Mouse (Mus musculus) heart, embryonic 16.5 days (tissue): ENCODE results near the gene Il27ra. TPM values are rescaled to one million over a fixed set of nuclear protein-coding genes. Genes with fewer than 3 reads are reported as not detected.
"Not testable (repeated sequence)": the region's sequence is repeated elsewhere in the genome, so short reads cannot be mapped to it uniquely, and the experiment has no call there.

Experiments used
- ATAC-seq: fragments of 200-750 bp; cut with Nextera tagmentation; replicated peaks from 2 replicates; pipeline ENCODE4 v1.8.0; 2017; ENCODE audit warnings: moderate number of reproducible peaks; ENCODE audit not compliant: insufficient read depth, low FRiP score; ENCODE audit errors: extremely low read depth
- H3K27ac ChIP-seq: fragments of 300-500 bp; sonication (generic); 2 replicates; pipeline ENCODE4 v1.5.1; 2014; ENCODE audit warnings: mild to moderate bottlenecking, low read length, control low read depth, moderate library complexity
- H3K27me3 ChIP-seq: fragments of 300-500 bp; sonication (generic); 2 replicates; pipeline ENCODE4 v1.6.1; 2014; ENCODE audit warnings: low read length, mixed read lengths; ENCODE audit not compliant: control insufficient read depth, insufficient read depth
- H3K36me3 ChIP-seq: fragments of 300-500 bp; sonication (generic); 2 replicates; pipeline ENCODE4 v1.6.1; 2014; ENCODE audit not compliant: control insufficient read depth, insufficient read depth
- H3K4me1 ChIP-seq: fragments of 300-500 bp; sonication (generic); 2 replicates; pipeline ENCODE4 v1.6.1; 2014; ENCODE audit warnings: low read length, mixed read lengths; ENCODE audit not compliant: control insufficient read depth, insufficient read depth
- H3K4me2 ChIP-seq: fragments of 300-500 bp; sonication (generic); 2 replicates; pipeline ENCODE4 v1.6.1; 2014; ENCODE audit warnings: low read depth, mild to moderate bottlenecking, control low read depth, low read length
- H3K4me3 ChIP-seq: fragments of 300-500 bp; sonication (generic); 2 replicates; pipeline ENCODE4 v1.5.1; 2014; ENCODE audit warnings: mild to moderate bottlenecking, control low read depth, low read length
- H3K9ac ChIP-seq: fragments of 300-500 bp; sonication (generic); 2 replicates; pipeline ENCODE4 v1.6.1; 2014; ENCODE audit warnings: low read length, control low read depth
- H3K9me3 ChIP-seq: fragments of 300-500 bp; sonication (generic); replicated peaks from 2 replicates; pipeline ENCODE4 v1.6.1; 2016; ENCODE audit warnings: low read length; ENCODE audit not compliant: control insufficient read depth
- WGBS: fragments of 180-500 bp; shearing (Covaris S2); extraction: QIAGEN DNeasy Blood & Tissue Kit; methylation state at CpG from one replicate; pipeline ENCODE4 v1.1.7; 2014; 5-methylcytosine and 5-hydroxymethylcytosine counted together
- polyA plus RNA-seq: library from polyadenylated mRNA; unstranded; fragments of >200 nt; fragmentation: Nextera tagmentation; extraction: Ambion mirVana; gene quantifications from 2 replicates; pipeline ENCODE4 v1.2.1, GENCODE M21; 2015

The Il27ra gene
- polyA plus RNA-seq, 1 experiment from 2014 or later, result 6.5 TPM

- H3K27me3 ChIP-seq, H3K9me3 ChIP-seq, H3K4me3 ChIP-seq, ATAC-seq, H3K36me3 ChIP-seq, H3K4me2 ChIP-seq, H3K9ac ChIP-seq, H3K27ac ChIP-seq: not testable (repeated sequence)
- peaks cover 21% of the 10 kb centered on the region for H3K4me1 ChIP-seq
- WGBS, result 93% methylated on average over 7 of the region's 7 CpGs
Measured at GRCm38 (mm10) chr8:84005502-84005901, 36.9 kb downstream of the Il27ra start.

GRCm38 (mm10) chr8:84004533-84005201 is 37.7 kb downstream of the Il27ra start:
- peak overlapping the region; percentile 56 for H3K4me3 ChIP-seq
- H3K4me2 ChIP-seq, result peak overlapping the region; percentile 74
- ATAC-seq, result peak; percentile 85
- H3K36me3 ChIP-seq, result peaks cover 11% of the 10 kb centered on the region
- WGBS, result under 1% methylated on average over 30 of the region's 30 CpGs
- peaks cover 17% of the 10 kb centered on the region for H3K4me1 ChIP-seq
- H3K9me3 ChIP-seq, result no peaks in the 10 kb centered on the region
- H3K9ac ChIP-seq, result peak overlapping the region; percentile 74
- H3K27me3 ChIP-seq, result no peaks in the 10 kb centered on the region; the same call in 1 of the 2 replicates
- H3K27ac ChIP-seq, result peak overlapping the region; percentile 79

GRCm38 (mm10) chr8:84003612-84004246 is 38.7 kb downstream of the Il27ra start:
- ATAC-seq, result no peak
- Histone ChIP-seq H3K4me1 (peaks cover 26% of the 10 kb centered on the region), H3K36me3 (peaks cover 14% of the 10 kb centered on the region), H3K9me3 (no peaks in the 10 kb centered on the region), H3K27ac (no peak overlapping the region), H3K27me3 (no peaks in the 10 kb centered on the region; the same call in 1 of the 2 replicates), H3K4me3 (peak overlapping the region; percentile 56), H3K4me2 (peak overlapping the region; percentile 74), H3K9ac (peak overlapping the region; percentile 74)
- 77% methylated on average over 6 of the region's 6 CpGs for WGBS

GRCm38 (mm10) chr8:84002957-84003611 is 39.3 kb downstream of the Il27ra start:
- Histone ChIP-seq H3K9ac (no peak overlapping the region), H3K27me3 (no peaks in the 10 kb centered on the region; the same call in 1 of the 2 replicates), H3K4me3 (no peak overlapping the region), H3K27ac (no peak overlapping the region), H3K4me2 (no peak overlapping the region), H3K4me1 (peaks cover 29% of the 10 kb centered on the region), H3K36me3 (peaks cover 14% of the 10 kb centered on the region), H3K9me3 (no peaks in the 10 kb centered on the region)
- ATAC-seq, result no peak
- WGBS, result 75% methylated on average over 12 of the region's 12 CpGs

GRCm38 (mm10) chr8:84001281-84002000 is 40.9 kb downstream of the Il27ra start, which contains the start of gene 1700067K01Rik:
1700067K01Rik (plus strand) TSS chr8:84001502.
- Histone ChIP-seq H3K27ac (no peak within 1 kb of the TSS), H3K4me2 (no peak within 1 kb of the TSS), H3K9ac (peak within 1 kb of the TSS; percentile 7; the same call in 1 of the 2 replicates), H3K9me3 (no peaks in the 10 kb centered on the region), H3K36me3 (peaks cover 14% of the 10 kb centered on the region), H3K4me3 (no peak within 1 kb of the TSS), H3K4me1 (peaks cover 31% of the 10 kb centered on the region), H3K27me3 (no peaks in the 10 kb centered on the region; the same call in 1 of the 2 replicates)
- no peak for ATAC-seq
- WGBS, result 54% methylated on average over 60 of the region's 61 CpGs

GRCm38 (mm10) chr8:83999825-84000224 is 42.6 kb downstream of the Il27ra start:
- H3K27ac ChIP-seq, result no peak overlapping the region
- 89% methylated on average over 2 of the region's 2 CpGs for WGBS
- peaks cover 33% of the 10 kb centered on the region for H3K4me1 ChIP-seq
- H3K27me3 ChIP-seq, result no peaks in the 10 kb centered on the region; the same call in 1 of the 2 replicates
- no peak overlapping the region for H3K4me2 ChIP-seq
- no peak for ATAC-seq
- H3K9me3 ChIP-seq, result no peaks in the 10 kb centered on the region
- no peak overlapping the region for H3K4me3 ChIP-seq
- peaks cover 18% of the 10 kb centered on the region for H3K36me3 ChIP-seq
- no peak overlapping the region for H3K9ac ChIP-seq

GRCm38 (mm10) chr8:83999057-83999705 is 43.2 kb downstream of the Il27ra start:
- ATAC-seq, result no peak

More at GRCm38 (mm10) chr8:83999057-83999705, 43.2 kb downstream of the Il27ra start:
- Histone ChIP-seq H3K9me3 (no peaks in the 10 kb centered on the region), H3K27ac (no peak overlapping the region), H3K9ac (peak overlapping the region; percentile 92), H3K4me1 (peaks cover 32% of the 10 kb centered on the region), H3K27me3 (no peaks in the 10 kb centered on the region; the same call in 1 of the 2 replicates), H3K36me3 (peaks cover 24% of the 10 kb centered on the region), H3K4me3 (peak overlapping the region; percentile 88), H3K4me2 (peak overlapping the region; percentile 68)
- 61% methylated on average over 16 of the region's 16 CpGs for WGBS
